Mouse (Mus musculus) liver, embryonic 13.5 days (tissue): ENCODE data around the gene Rbfox1. TPM values are rescaled to one million over a fixed set of nuclear protein-coding genes. Genes with fewer than 3 reads are reported as not detected.

Source experiments
- ATAC-seq: fragments of 200-750 bp; cut with Nextera tagmentation; 2 replicates; pipeline ENCODE4 v1.8.0; 2017; ENCODE audit warnings: low read depth, mild to moderate bottlenecking, moderate number of reproducible peaks, moderate library complexity
- DNase-seq: peaks from one replicate; pipeline ENCODE4 v3.0.0; 2022
- H3K27ac ChIP-seq: fragments of 300-500 bp; sonication (generic); 2 replicates; pipeline ENCODE4 v1.5.1; 2015; ENCODE audit warnings: moderate library complexity, mild to moderate bottlenecking, inconsistent platforms
- H3K27me3 ChIP-seq: fragments of 300-500 bp; sonication (generic); 2 replicates; pipeline ENCODE4 v1.6.1; 2015; ENCODE audit warnings: mild to moderate bottlenecking, inconsistent platforms
- H3K36me3 ChIP-seq: fragments of 300-500 bp; sonication (generic); 2 replicates; pipeline ENCODE4 v1.6.1; 2015; ENCODE audit warnings: mild to moderate bottlenecking, inconsistent platforms
- H3K4me1 ChIP-seq: fragments of 300-500 bp; sonication (generic); replicated peaks from 2 replicates; pipeline ENCODE4 v1.6.1; 2015; ENCODE audit warnings: inconsistent platforms
- H3K4me2 ChIP-seq: fragments of 300-500 bp; sonication (generic); 2 replicates; pipeline ENCODE4 v1.6.1; 2015; ENCODE audit warnings: inconsistent platforms, mild to moderate bottlenecking, moderate library complexity
- H3K4me3 ChIP-seq: fragments of 300-500 bp; sonication (generic); replicated peaks from 2 replicates; pipeline ENCODE4 v1.5.1; 2015; ENCODE audit warnings: mild to moderate bottlenecking, inconsistent platforms
- H3K9ac ChIP-seq: fragments of 300-500 bp; sonication (generic); 2 replicates; pipeline ENCODE4 v1.6.1; 2015; ENCODE audit warnings: mild to moderate bottlenecking, inconsistent platforms
- H3K9me3 ChIP-seq: fragments of 300-500 bp; sonication (generic); replicated peaks from 2 replicates; pipeline ENCODE4 v1.6.1; 2016; ENCODE audit warnings: inconsistent platforms
- WGBS: fragments of 180-500 bp; shearing (Covaris S2); methylation state at CpG from one replicate; pipeline ENCODE4 v1.1.7; 2015; ENCODE audit not compliant: insufficient replicate concordance; 5-methylcytosine and 5-hydroxymethylcytosine counted together
- polyA plus RNA-seq: library from polyadenylated mRNA; unstranded; fragments of >200 nt; fragmentation: Nextera tagmentation; extraction: Ambion mirVana; gene quantifications from 2 replicates; pipeline ENCODE4 v1.2.1, GENCODE M21; 2015

The Rbfox1 gene
- polyA plus RNA-seq, 1 experiment from 2014 or later, result 0.29 TPM

GRCm38 (mm10) chr16:6906001-6906400 is 1020.8 kb downstream of the Rbfox1 start:
- no peak for ATAC-seq
- Histone ChIP-seq H3K9me3 (no peaks in the 10 kb centered on the region), H3K4me1 (no peaks in the 10 kb centered on the region), H3K4me3 (no peak overlapping the region), H3K27ac (no peak overlapping the region), H3K4me2 (no peak overlapping the region), H3K27me3 (no peaks in the 10 kb centered on the region), H3K36me3 (no peaks in the 10 kb centered on the region), H3K9ac (no peak overlapping the region)
- no peak for DNase-seq
- 54% methylated on average over 2 of the region's 2 CpGs for WGBS

- no peaks in the 10 kb centered on the region for H3K27me3 ChIP-seq
- DNase-seq (no peak), ATAC-seq (no peak)
- WGBS, result 55% methylated on average over 6 of the region's 6 CpGs
- no peaks in the 10 kb centered on the region for H3K36me3 ChIP-seq
- H3K4me2 ChIP-seq, result no peak overlapping the region
- H3K4me1 ChIP-seq, result no peaks in the 10 kb centered on the region
- no peak overlapping the region for H3K9ac ChIP-seq
- H3K4me3 ChIP-seq, result no peak overlapping the region
- H3K9me3 ChIP-seq, result no peaks in the 10 kb centered on the region
- no peak overlapping the region for H3K27ac ChIP-seq
Measured at GRCm38 (mm10) chr16:6907550-6907949, 1022.4 kb downstream of the Rbfox1 start.

GRCm38 (mm10) chr16:6914531-6914930 is 1029.4 kb downstream of the Rbfox1 start:
- Histone ChIP-seq H3K36me3 (no peaks in the 10 kb centered on the region), H3K4me2 (no peak overlapping the region), H3K27ac (no peak overlapping the region), H3K4me1 (no peaks in the 10 kb centered on the region), H3K4me3 (no peak overlapping the region), H3K9ac (no peak overlapping the region), H3K9me3 (no peaks in the 10 kb centered on the region), H3K27me3 (no peaks in the 10 kb centered on the region)
- WGBS, result 59% methylated on average over 4 of the region's 4 CpGs
- ATAC-seq, result no peak
- no peak for DNase-seq

- no peak overlapping the region for H3K9ac ChIP-seq
- H3K4me1 ChIP-seq, result no peaks in the 10 kb centered on the region
- no peak overlapping the region for H3K4me2 ChIP-seq
- H3K27me3 ChIP-seq, result no peaks in the 10 kb centered on the region
- no peak overlapping the region for H3K27ac ChIP-seq
- no peaks in the 10 kb centered on the region for H3K36me3 ChIP-seq
- 34% methylated on average over 3 of the region's 3 CpGs for WGBS
- no peak overlapping the region for H3K4me3 ChIP-seq
- H3K9me3 ChIP-seq, result no peaks in the 10 kb centered on the region
- DNase-seq (no peak), ATAC-seq (no peak)
Measured at GRCm38 (mm10) chr16:6918641-6919040, 1033.5 kb downstream of the Rbfox1 start.

- DNase-seq (no peak), ATAC-seq (no peak)
- H3K27me3 ChIP-seq, result no peaks in the 10 kb centered on the region
- no peak overlapping the region for H3K4me3 ChIP-seq
- no peaks in the 10 kb centered on the region for H3K9me3 ChIP-seq
- H3K9ac ChIP-seq, result no peak overlapping the region
- no peak overlapping the region for H3K4me2 ChIP-seq
- H3K4me1 ChIP-seq, result no peaks in the 10 kb centered on the region
- 35% methylated on average over 5 of the region's 5 CpGs for WGBS
- no peak overlapping the region for H3K27ac ChIP-seq
- H3K36me3 ChIP-seq, result no peaks in the 10 kb centered on the region
Measured at GRCm38 (mm10) chr16:6919681-6920080, 1034.5 kb downstream of the Rbfox1 start.

- Histone ChIP-seq H3K4me3 (no peak overlapping the region), H3K9me3 (no peaks in the 10 kb centered on the region), H3K9ac (no peak overlapping the region), H3K27ac (no peak overlapping the region), H3K36me3 (no peaks in the 10 kb centered on the region), H3K4me1 (no peaks in the 10 kb centered on the region), H3K4me2 (no peak overlapping the region), H3K27me3 (no peaks in the 10 kb centered on the region)
- ATAC-seq, result no peak
- 40% methylated on average over 2 of the region's 2 CpGs for WGBS
- DNase-seq, result no peak
Measured at GRCm38 (mm10) chr16:6927661-6928060, 1042.5 kb downstream of the Rbfox1 start.

- ATAC-seq, result no peak
- WGBS, result 39% methylated on average over 3 of the region's 3 CpGs
- H3K36me3 ChIP-seq, result no peaks in the 10 kb centered on the region
Measured at GRCm38 (mm10) chr16:6930795-6931194, 1045.6 kb downstream of the Rbfox1 start.

GRCm38 (mm10) chr16:6946151-6946550 is 1061.0 kb downstream of the Rbfox1 start:
- Histone ChIP-seq H3K27ac (no peak overlapping the region), H3K4me2 (no peak overlapping the region), H3K4me3 (no peak overlapping the region), H3K4me1 (no peaks in the 10 kb centered on the region), H3K27me3 (no peaks in the 10 kb centered on the region), H3K9ac (no peak overlapping the region), H3K36me3 (no peaks in the 10 kb centered on the region), H3K9me3 (no peaks in the 10 kb centered on the region)
- WGBS, result 49% methylated on average over 6 of the region's 6 CpGs
- no peak for ATAC-seq
- no peak for DNase-seq

More at GRCm38 (mm10) chr16:6930795-6931194, 1045.6 kb downstream of the Rbfox1 start:
- no peaks in the 10 kb centered on the region for H3K27me3 ChIP-seq
- no peak overlapping the region for H3K4me2 ChIP-seq
- no peak overlapping the region for H3K27ac ChIP-seq
- H3K4me1 ChIP-seq, result no peaks in the 10 kb centered on the region
- H3K9me3 ChIP-seq, result no peaks in the 10 kb centered on the region
- no peak overlapping the region for H3K4me3 ChIP-seq
- DNase-seq, result no peak
- no peak overlapping the region for H3K9ac ChIP-seq

- H3K4me3 ChIP-seq, result no peak overlapping the region
- 44% methylated on average over 2 of the region's 2 CpGs for WGBS
- H3K4me1 ChIP-seq, result no peaks in the 10 kb centered on the region
- DNase-seq, result no peak
- H3K4me2 ChIP-seq, result no peak overlapping the region
- ATAC-seq, result no peak
- H3K27me3 ChIP-seq, result no peaks in the 10 kb centered on the region
- no peaks in the 10 kb centered on the region for H3K36me3 ChIP-seq
- no peaks in the 10 kb centered on the region for H3K9me3 ChIP-seq
- no peak overlapping the region for H3K9ac ChIP-seq
- H3K27ac ChIP-seq, result no peak overlapping the region
Measured at GRCm38 (mm10) chr16:6949666-6950065, 1064.5 kb downstream of the Rbfox1 start.

- ATAC-seq, result no peak
- no peaks in the 10 kb centered on the region for H3K9me3 ChIP-seq
- no peaks in the 10 kb centered on the region for H3K36me3 ChIP-seq
- H3K27ac ChIP-seq, result no peak overlapping the region
- no peak overlapping the region for H3K4me3 ChIP-seq
- no peak for DNase-seq
- no peak overlapping the region for H3K9ac ChIP-seq
- H3K4me1 ChIP-seq, result no peaks in the 10 kb centered on the region
- WGBS, result 61% methylated on average over 6 of the region's 6 CpGs
- H3K4me2 ChIP-seq, result no peak overlapping the region
- no peaks in the 10 kb centered on the region for H3K27me3 ChIP-seq
Measured at GRCm38 (mm10) chr16:6955102-6955675, 1070.0 kb downstream of the Rbfox1 start.

- Histone ChIP-seq H3K27me3 (0 out of 2 replicates have a peak, but pooled peaks cover 2% of the 10 kb centered on the region), H3K9me3 (no peaks in the 10 kb centered on the region), H3K4me2 (no peak overlapping the region), H3K27ac (no peak overlapping the region), H3K36me3 (no peaks in the 10 kb centered on the region), H3K9ac (no peak overlapping the region), H3K4me3 (no peak overlapping the region), H3K4me1 (no peaks in the 10 kb centered on the region)
- ATAC-seq (no peak), DNase-seq (no peak)
- 32% methylated on average over 2 of the region's 2 CpGs for WGBS
Measured at GRCm38 (mm10) chr16:6961931-6962379, 1076.8 kb downstream of the Rbfox1 start.

GRCm38 (mm10) chr16:6962508-6962907 is 1077.4 kb downstream of the Rbfox1 start:
- Histone ChIP-seq H3K27ac (no peak overlapping the region), H3K9ac (no peak overlapping the region), H3K27me3 (0 out of 2 replicates have a peak, but pooled peaks cover 2% of the 10 kb centered on the region), H3K4me3 (no peak overlapping the region), H3K9me3 (no peaks in the 10 kb centered on the region), H3K36me3 (no peaks in the 10 kb centered on the region), H3K4me2 (no peak overlapping the region), H3K4me1 (no peaks in the 10 kb centered on the region)
- WGBS, result 50% methylated on average over 5 of the region's 5 CpGs
- ATAC-seq, result no peak
- no peak for DNase-seq
